Mouse (Mus musculus) intestine, embryonic 16.5 days (tissue): ENCODE results near the gene Tmem240. TPM values are rescaled to one million over a fixed set of nuclear protein-coding genes. Genes with fewer than 3 reads are reported as not detected.

Experiments
- ATAC-seq: fragments of 200-750 bp; cut with Nextera tagmentation; 2 replicates; pipeline ENCODE4 v1.8.0; 2017; ENCODE audit warnings: moderate TSS enrichment, moderate library complexity
- H3K27ac ChIP-seq: fragments of 300-500 bp; sonication (generic); 2 replicates; pipeline ENCODE4 v1.5.1; 2014; ENCODE audit warnings: mild to moderate bottlenecking, low read length
- H3K27me3 ChIP-seq: fragments of 300-500 bp; sonication (generic); replicated peaks from 2 replicates; pipeline ENCODE4 v1.6.1; 2014; ENCODE audit warnings: low read length, control low read depth, mixed read lengths; ENCODE audit not compliant: control insufficient read depth, insufficient read depth
- H3K36me3 ChIP-seq: fragments of 300-500 bp; sonication (generic); 2 replicates; pipeline ENCODE4 v1.6.1; 2014; ENCODE audit warnings: low read length, control low read depth; ENCODE audit not compliant: control insufficient read depth, insufficient read depth
- H3K4me1 ChIP-seq: fragments of 300-500 bp; sonication (generic); 2 replicates; pipeline ENCODE4 v1.6.1; 2014; ENCODE audit warnings: low read length, control low read depth, mixed read lengths; ENCODE audit not compliant: control insufficient read depth, insufficient read depth
- H3K4me2 ChIP-seq: fragments of 300-500 bp; sonication (generic); 2 replicates; pipeline ENCODE4 v1.6.1; 2014; ENCODE audit warnings: low read depth, low read length, control low read depth
- H3K4me3 ChIP-seq: fragments of 300-500 bp; sonication (generic); 2 replicates; pipeline ENCODE4 v1.5.1; 2014; ENCODE audit warnings: mild to moderate bottlenecking, low read length
- H3K9ac ChIP-seq: fragments of 300-500 bp; sonication (generic); 2 replicates; pipeline ENCODE4 v1.6.1; 2014; ENCODE audit warnings: low read depth, low read length
- H3K9me3 ChIP-seq: fragments of 300-500 bp; sonication (generic); 2 replicates; pipeline ENCODE4 v1.6.1; 2016; ENCODE audit warnings: low read length, control low read depth; ENCODE audit not compliant: control insufficient read depth
- WGBS: fragments of 180-500 bp; shearing (Covaris S2); extraction: QIAGEN DNeasy Blood & Tissue Kit; methylation state at CpG from one replicate; pipeline ENCODE4 v1.1.7; 2014; 5-methylcytosine and 5-hydroxymethylcytosine counted together
- polyA plus RNA-seq: library from polyadenylated mRNA; unstranded; fragments of >200 nt; fragmentation: Nextera tagmentation; extraction: Ambion mirVana; gene quantifications from 2 replicates; pipeline ENCODE4 v1.2.1, GENCODE M21; 2015

Gene Tmem240
- polyA plus RNA-seq, 1 experiment from 2014 or later: 0.23 TPM

GRCm38 (mm10) chr4:155762357-155762756, 27.8 kb downstream of the Tmem240 start:
- WGBS: 89% methylated on average over 3 of the region's 3 CpGs
- H3K9ac ChIP-seq: no peak overlapping the region
- H3K27ac ChIP-seq: no peak overlapping the region
- no peaks in the 10 kb centered on the region for H3K27me3 ChIP-seq
- H3K4me2 ChIP-seq: no peak overlapping the region
- peaks cover 9% of the 10 kb centered on the region for H3K4me1 ChIP-seq
- no peaks in the 10 kb centered on the region for H3K36me3 ChIP-seq
- no peak overlapping the region for H3K4me3 ChIP-seq
- no peaks in the 10 kb centered on the region for H3K9me3 ChIP-seq
- ATAC-seq: no peak

- peak overlapping the region; percentile 61 for H3K4me3 ChIP-seq
- no peaks in the 10 kb centered on the region for H3K36me3 ChIP-seq
- H3K27me3 ChIP-seq: peaks cover 3% of the 10 kb centered on the region; the same call in 1 of the 2 replicates
- H3K9me3 ChIP-seq: no peaks in the 10 kb centered on the region
- H3K27ac ChIP-seq: peak overlapping the region; percentile 77; the same call in 1 of the 2 replicates
- H3K4me2 ChIP-seq: peak overlapping the region; percentile 90
- no peak for ATAC-seq
- peak overlapping the region; percentile 84 for H3K9ac ChIP-seq
- WGBS: 71% methylated on average over 5 of the region's 5 CpGs
- peaks cover 39% of the 10 kb centered on the region for H3K4me1 ChIP-seq
Measured at GRCm38 (mm10) chr4:155769496-155769879, 34.9 kb downstream of the Tmem240 start.

- no peaks in the 10 kb centered on the region for H3K9me3 ChIP-seq
- H3K27ac ChIP-seq: peak overlapping the region; percentile 77
- H3K36me3 ChIP-seq: no peaks in the 10 kb centered on the region
- H3K4me3 ChIP-seq: peak overlapping the region; percentile 61
- under 1% methylated on average over 39 of the region's 39 CpGs for WGBS
- peak; percentile 91 for ATAC-seq
- H3K9ac ChIP-seq: peak overlapping the region; percentile 84
- H3K27me3 ChIP-seq: peaks cover 3% of the 10 kb centered on the region; the same call in 1 of the 2 replicates
- H3K4me2 ChIP-seq: peak overlapping the region; percentile 90
- H3K4me1 ChIP-seq: peaks cover 44% of the 10 kb centered on the region
Measured at GRCm38 (mm10) chr4:155769880-155770512, 35.4 kb downstream of the Tmem240 start.

GRCm38 (mm10) chr4:155770626-155771025, 36.0 kb downstream of the Tmem240 start:
- Histone ChIP-seq H3K27me3 (peaks cover 3% of the 10 kb centered on the region; the same call in 1 of the 2 replicates), H3K27ac (no peak overlapping the region; the same call in 1 of the 2 replicates), H3K4me1 (peaks cover 49% of the 10 kb centered on the region), H3K36me3 (no peaks in the 10 kb centered on the region), H3K4me2 (peak overlapping the region; percentile 90), H3K9ac (peak overlapping the region; percentile 84), H3K9me3 (no peaks in the 10 kb centered on the region), H3K4me3 (peak overlapping the region; percentile 61)
- ATAC-seq: peak; percentile 2; the same call in 1 of the 2 replicates
- 42% methylated on average over 24 of the region's 24 CpGs for WGBS

- Histone ChIP-seq H3K27me3 (peaks cover 3% of the 10 kb centered on the region; the same call in 1 of the 2 replicates), H3K4me3 (no peak overlapping the region), H3K4me2 (no peak overlapping the region), H3K4me1 (peaks cover 52% of the 10 kb centered on the region), H3K9ac (no peak overlapping the region), H3K36me3 (no peaks in the 10 kb centered on the region), H3K9me3 (no peaks in the 10 kb centered on the region), H3K27ac (no peak overlapping the region)
- no peak for ATAC-seq
- 69% methylated on average over 2 of the region's 2 CpGs for WGBS
Measured at GRCm38 (mm10) chr4:155771706-155772105, 37.1 kb downstream of the Tmem240 start.

- Histone ChIP-seq H3K4me3 (no peak overlapping the region), H3K4me1 (peaks cover 60% of the 10 kb centered on the region), H3K36me3 (no peaks in the 10 kb centered on the region), H3K27ac (no peak overlapping the region), H3K27me3 (peaks cover 3% of the 10 kb centered on the region; the same call in 1 of the 2 replicates), H3K9me3 (no peaks in the 10 kb centered on the region), H3K4me2 (no peak overlapping the region), H3K9ac (0 out of 2 replicates have a peak overlapping the region, but pooled peaks have one; percentile 14)
- WGBS: 90% methylated on average over 13 of the region's 13 CpGs
- ATAC-seq: no peak
Measured at GRCm38 (mm10) chr4:155772786-155773185, 38.2 kb downstream of the Tmem240 start.

- H3K9me3 ChIP-seq: no peaks in the 10 kb centered on the region
- no peaks in the 10 kb centered on the region for H3K36me3 ChIP-seq
- WGBS: 34% methylated on average over 5 of the region's 5 CpGs
- no peak for ATAC-seq
- peaks cover 60% of the 10 kb centered on the region for H3K4me1 ChIP-seq
- H3K9ac ChIP-seq: peak overlapping the region; percentile 63
- H3K27ac ChIP-seq: no peak overlapping the region; the same call in 1 of the 2 replicates
- H3K4me2 ChIP-seq: peak overlapping the region; percentile 91
- peak overlapping the region; percentile 52 for H3K4me3 ChIP-seq
- H3K27me3 ChIP-seq: peaks cover 3% of the 10 kb centered on the region; the same call in 1 of the 2 replicates
Measured at GRCm38 (mm10) chr4:155773335-155774078, 38.9 kb downstream of the Tmem240 start.

GRCm38 (mm10) chr4:155774280-155774754, 39.7 kb downstream of the Tmem240 start, which contains the start of gene Vwa1:
Gene Vwa1, minus strand, starts transcription at chr4:155774698.
- peak; percentile 66 for ATAC-seq
- H3K27ac ChIP-seq: peak within 1 kb of the TSS; percentile 85
- H3K9me3 ChIP-seq: no peaks in the 10 kb centered on the region
- H3K4me2 ChIP-seq: peak within 1 kb of the TSS; percentile 91
- H3K4me1 ChIP-seq: peaks cover 60% of the 10 kb centered on the region
- no peaks in the 10 kb centered on the region for H3K36me3 ChIP-seq
- H3K9ac ChIP-seq: peak within 1 kb of the TSS; percentile 63
- WGBS: under 1% methylated on average over 35 of the region's 35 CpGs
- peaks cover 3% of the 10 kb centered on the region; the same call in 1 of the 2 replicates for H3K27me3 ChIP-seq
- peak within 1 kb of the TSS; percentile 52 for H3K4me3 ChIP-seq
